Mouse (Mus musculus): Measurements from ENCODE around the gene Gpr179. TPM values are rescaled to one million over a fixed set of nuclear protein-coding genes. Genes with fewer than 3 reads are reported as not detected.

Gpr179 gene
- 0.15 and 0.21 TPM in 2 replicates for polyA plus RNA-seq (2012; rRNA removed)

DNA sequence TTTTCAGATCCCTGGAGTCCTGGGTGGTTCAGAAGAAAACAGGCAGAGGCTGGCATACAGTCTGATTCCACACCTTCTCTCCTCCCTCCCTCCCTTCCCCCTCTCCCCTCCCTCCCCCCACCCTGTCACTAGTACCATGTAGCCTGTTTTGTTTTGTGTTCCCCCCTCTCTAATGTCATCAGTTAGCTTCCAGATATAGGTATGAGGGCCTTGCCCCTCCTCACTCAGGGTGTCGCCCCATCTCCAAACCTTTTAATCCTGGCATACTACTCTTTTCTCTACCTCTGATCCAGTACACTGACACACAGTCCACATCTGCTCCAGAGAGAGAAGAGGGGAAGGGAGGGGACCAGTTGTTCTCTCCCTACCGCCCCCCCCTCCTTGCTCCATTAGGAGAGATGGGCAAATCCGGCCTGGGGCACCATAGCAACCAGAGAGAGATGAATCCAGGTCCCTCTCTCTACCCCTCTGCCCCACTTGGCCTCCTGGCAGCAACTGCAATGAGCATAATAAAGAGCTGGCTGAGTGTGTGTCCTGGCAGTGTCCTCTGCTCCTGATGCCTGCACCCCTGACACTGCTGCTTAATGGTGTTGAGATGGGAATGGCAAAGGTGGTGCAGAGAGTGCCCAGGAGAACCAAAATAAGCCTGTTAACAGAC, at the start of gene Gpr179:
Gene Gpr179 (minus strand): TSS at position 51 of the 658 bp plus-strand sequence.
- no peak for TF ChIP-seq POLR2A (IDR thresholded peaks at IDR 0.05; ENCODE audit: extremely low read depth, insufficient read depth, low read length)
- no peak for TF ChIP-seq CTCF (IDR thresholded peaks at IDR 0.05; ENCODE audit: extremely low read depth, insufficient read depth, low read length)
- no peak within 1 kb of the TSS for H3K4me3 ChIP-seq (ENCODE audit: insufficient read depth, low read length)
- no peak within 1 kb of the TSS for H3K27ac ChIP-seq (ENCODE audit: insufficient read depth, low read length)
- peaks cover 1% of the 10 kb centered on the region; the same call in 1 of the 2 replicates for H3K4me1 ChIP-seq (ENCODE audit: control insufficient read depth, insufficient read depth, low read length)

DNA sequence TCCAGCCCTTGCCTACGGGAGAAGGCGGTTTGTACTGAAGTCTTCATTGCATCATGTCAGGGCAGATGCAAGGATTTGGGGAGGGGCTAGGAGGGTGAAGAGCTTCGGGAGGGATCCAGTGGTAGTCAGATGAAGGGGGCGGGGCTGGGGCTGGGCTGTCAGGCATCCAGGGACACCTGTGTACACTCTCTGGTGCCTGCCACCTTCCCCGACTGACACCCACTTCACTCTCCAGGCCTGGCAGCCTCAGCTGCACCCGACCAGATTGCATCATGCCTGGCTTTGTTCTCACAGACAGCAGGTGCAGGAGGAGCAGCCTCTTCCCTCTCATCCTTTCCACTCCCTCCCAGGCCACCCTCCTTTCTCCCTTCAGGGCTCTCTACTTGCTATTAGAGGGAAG, 49.2 kb upstream of the Gpr179 start:
- Histone ChIP-seq H3K4me3 (ENCODE audit: insufficient read depth, low read length) (no peak overlapping the region), H3K27ac (ENCODE audit: insufficient read depth, low read length) (peak overlapping the region; percentile 24; the same call in 1 of the 2 replicates), H3K4me1 (ENCODE audit: control insufficient read depth, insufficient read depth, low read length) (peaks cover 6% of the 10 kb centered on the region; the same call in 1 of the 2 replicates)
- no peak for TF ChIP-seq POLR2A (IDR thresholded peaks at IDR 0.05; ENCODE audit: extremely low read depth, insufficient read depth, low read length)
- no peak for TF ChIP-seq CTCF (IDR thresholded peaks at IDR 0.05; ENCODE audit: extremely low read depth, insufficient read depth, low read length)

- Histone ChIP-seq H3K27ac (ENCODE audit: insufficient read depth, low read length) (no peak overlapping the region), H3K4me3 (ENCODE audit: insufficient read depth, low read length) (no peak overlapping the region), H3K4me1 (ENCODE audit: control insufficient read depth, insufficient read depth, low read length) (peaks cover 4% of the 10 kb centered on the region; the same call in 1 of the 2 replicates)
- no peak for TF ChIP-seq POLR2A (IDR thresholded peaks at IDR 0.05; ENCODE audit: extremely low read depth, insufficient read depth, low read length)
- TF ChIP-seq CTCF (IDR thresholded peaks at IDR 0.05; ENCODE audit: extremely low read depth, insufficient read depth, low read length): peak; percentile 89
Observed at GRCm38 (mm10) chr11:97399958-97400710, 48.3 kb upstream of the Gpr179 start.

GRCm38 (mm10) chr11:97398506-97398905, 46.6 kb upstream of the Gpr179 start:
- TF ChIP-seq POLR2A (IDR thresholded peaks at IDR 0.05; ENCODE audit: extremely low read depth, insufficient read depth, low read length) (no peak), CTCF (IDR thresholded peaks at IDR 0.05; ENCODE audit: extremely low read depth, insufficient read depth, low read length) (no peak)
- Histone ChIP-seq H3K4me1 (ENCODE audit: control insufficient read depth, insufficient read depth, low read length) (peaks cover 6% of the 10 kb centered on the region), H3K27ac (ENCODE audit: insufficient read depth, low read length) (no peak overlapping the region), H3K4me3 (ENCODE audit: insufficient read depth, low read length) (no peak overlapping the region)

- Histone ChIP-seq H3K27ac (ENCODE audit: insufficient read depth, low read length) (no peak overlapping the region), H3K4me1 (ENCODE audit: control insufficient read depth, insufficient read depth, low read length) (peaks cover 1% of the 10 kb centered on the region; the same call in 1 of the 2 replicates), H3K4me3 (ENCODE audit: insufficient read depth, low read length) (no peak overlapping the region)
- TF ChIP-seq POLR2A (IDR thresholded peaks at IDR 0.05; ENCODE audit: extremely low read depth, insufficient read depth, low read length) (no peak), CTCF (IDR thresholded peaks at IDR 0.05; ENCODE audit: extremely low read depth, insufficient read depth, low read length) (no peak)
Observed at GRCm38 (mm10) chr11:97394146-97394545, 42.3 kb upstream of the Gpr179 start.

DNA sequence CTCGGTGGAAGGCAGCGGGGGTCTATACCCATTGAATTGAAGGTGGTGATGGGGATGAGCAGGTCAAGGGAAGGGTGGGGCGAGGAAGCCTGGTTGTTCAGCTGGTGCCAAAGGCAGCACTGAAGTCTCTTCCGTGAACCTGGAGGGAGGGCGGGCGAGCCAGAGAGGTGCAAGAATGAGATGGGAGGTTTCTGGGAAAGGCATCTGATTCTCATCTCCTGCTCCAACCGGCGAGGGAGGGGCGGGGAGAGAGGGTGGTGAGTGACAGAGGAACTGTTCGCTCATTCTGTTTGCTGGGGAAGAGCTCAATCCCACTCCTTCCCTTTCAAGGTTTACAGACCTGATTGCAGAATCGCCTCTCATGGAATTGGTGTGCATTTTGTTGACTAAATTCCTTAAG, 41.8 kb upstream of the Gpr179 start:
- Histone ChIP-seq H3K4me1 (ENCODE audit: control insufficient read depth, insufficient read depth, low read length) (peaks cover 1% of the 10 kb centered on the region; the same call in 1 of the 2 replicates), H3K27ac (ENCODE audit: insufficient read depth, low read length) (no peak overlapping the region), H3K4me3 (ENCODE audit: insufficient read depth, low read length) (no peak overlapping the region)
- no peak for TF ChIP-seq POLR2A (IDR thresholded peaks at IDR 0.05; ENCODE audit: extremely low read depth, insufficient read depth, low read length)
- no peak for TF ChIP-seq CTCF (IDR thresholded peaks at IDR 0.05; ENCODE audit: extremely low read depth, insufficient read depth, low read length)

GRCm38 (mm10) chr11:97389127-97389526, 37.2 kb upstream of the Gpr179 start:
- Histone ChIP-seq H3K4me3 (ENCODE audit: insufficient read depth, low read length) (no peak overlapping the region), H3K27ac (ENCODE audit: insufficient read depth, low read length) (no peak overlapping the region), H3K4me1 (ENCODE audit: control insufficient read depth, insufficient read depth, low read length) (peaks cover 2% of the 10 kb centered on the region)
- TF ChIP-seq POLR2A (IDR thresholded peaks at IDR 0.05; ENCODE audit: extremely low read depth, insufficient read depth, low read length) (no peak), CTCF (IDR thresholded peaks at IDR 0.05; ENCODE audit: extremely low read depth, insufficient read depth, low read length) (no peak)

DNA sequence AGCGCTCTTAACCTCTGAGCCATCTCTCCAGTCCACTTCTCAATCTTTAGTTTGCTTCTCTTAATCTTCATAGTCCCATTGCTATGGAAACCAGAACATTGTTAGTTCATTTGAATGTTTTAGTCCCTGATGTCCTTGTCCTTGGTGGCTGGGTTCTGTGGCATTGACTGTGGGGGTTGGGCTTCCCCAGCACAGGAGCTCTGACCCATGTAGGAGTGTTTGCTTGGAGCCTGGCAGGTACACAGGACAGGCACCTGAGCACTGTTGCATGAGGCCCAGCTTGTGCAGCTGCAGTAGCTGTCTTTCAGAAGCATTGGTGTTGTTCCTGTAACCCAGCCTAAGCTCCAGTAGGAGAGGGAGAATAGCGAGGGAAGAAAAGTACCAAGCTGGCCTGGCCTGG, 35.9 kb upstream of the Gpr179 start:
- no peak for TF ChIP-seq CTCF (IDR thresholded peaks at IDR 0.05; ENCODE audit: extremely low read depth, insufficient read depth, low read length)
- TF ChIP-seq POLR2A (IDR thresholded peaks at IDR 0.05; ENCODE audit: extremely low read depth, insufficient read depth, low read length): no peak
- Histone ChIP-seq H3K4me3 (ENCODE audit: insufficient read depth, low read length) (no peak overlapping the region), H3K4me1 (ENCODE audit: control insufficient read depth, insufficient read depth, low read length) (peaks cover 6% of the 10 kb centered on the region; the same call in 1 of the 2 replicates)

GRCm38 (mm10) chr11:97383764-97384163, 31.9 kb upstream of the Gpr179 start:
- TF ChIP-seq POLR2A (IDR thresholded peaks at IDR 0.05; ENCODE audit: extremely low read depth, insufficient read depth, low read length) (no peak), CTCF (IDR thresholded peaks at IDR 0.05; ENCODE audit: extremely low read depth, insufficient read depth, low read length) (no peak)
- Histone ChIP-seq H3K4me1 (ENCODE audit: control insufficient read depth, insufficient read depth, low read length) (peaks cover 6% of the 10 kb centered on the region; the same call in 1 of the 2 replicates), H3K4me3 (ENCODE audit: insufficient read depth, low read length) (no peak overlapping the region), H3K27ac (ENCODE audit: insufficient read depth, low read length) (no peak overlapping the region)

More for the DNA sequence above, 35.9 kb upstream of the Gpr179 start:
- H3K27ac ChIP-seq (ENCODE audit: insufficient read depth, low read length): no peak overlapping the region
